ENCODE assay signal across 8 mouse cellular contexts in the genomic region with DNA sequence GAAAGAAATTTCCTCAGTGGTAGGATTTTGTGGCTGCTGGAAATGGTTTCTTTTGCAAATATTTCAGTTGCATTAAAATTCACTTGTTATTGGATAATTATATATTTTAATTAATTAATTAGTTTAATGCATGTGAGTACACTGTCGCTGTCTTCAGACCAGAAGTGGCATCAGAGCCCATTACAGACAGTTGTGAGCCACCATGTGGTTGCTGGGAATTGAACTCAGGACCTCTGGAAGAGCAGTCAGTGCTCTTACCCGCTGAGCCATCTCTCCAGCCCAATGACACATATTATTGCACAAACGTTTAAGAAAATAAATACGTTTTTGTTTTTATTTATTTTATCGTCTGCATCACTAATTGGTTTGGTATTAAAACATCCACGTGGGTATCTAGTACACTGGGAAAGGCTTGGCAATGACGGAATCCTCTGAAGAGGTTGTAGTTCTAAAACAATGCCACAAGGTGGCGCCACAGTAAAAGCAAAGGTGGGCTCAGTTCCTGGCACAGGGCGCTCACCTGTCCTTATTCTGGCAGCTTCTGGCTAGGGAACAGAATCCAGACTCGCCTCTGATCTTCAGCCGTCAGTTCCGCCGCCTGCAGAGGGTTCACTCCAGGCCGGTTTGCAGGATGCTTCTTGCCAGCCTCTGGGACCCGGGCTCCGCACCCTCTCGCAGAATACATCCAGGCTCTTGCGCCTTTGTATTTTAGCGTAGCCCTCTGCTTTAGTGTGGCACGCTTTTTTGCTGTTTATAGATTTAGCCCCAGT. TPM values are rescaled to one million over a fixed set of nuclear protein-coding genes. Genes with fewer than 3 reads are reported as not detected.
DNase-seq lines count a peak whose midpoint lies in the region; ATAC-seq lines count a peak whose summit lies in the region.

No protein-coding gene starts in this region.

- DNase-seq in WW6 (ENCODE audit: low read depth, low spot score): peak; percentile 72
- DNase-seq in cerebellum, postnatal 14 days: peak; percentile 96 to 97
- DNase-seq in frontal cortex, postnatal 25 days (ENCODE audit: low spot score in 2 of 2): peak; percentile 50 to 79
- peak; percentile 85 to 91 for DNase-seq in layer of hippocampus, postnatal 14 days (ENCODE audit: low spot score in 2 of 2)
- DNase-seq in lung, postnatal 10 days: peak; percentile 84
- peak; percentile 55 for DNase-seq in retina, adult 2 months (ENCODE audit: low read depth, low spot score)
- DNase-seq in urinary bladder, adult 2 months (ENCODE audit: low spot score): peak; percentile 45

- H3K4me2 ChIP-seq in hindbrain, embryonic 13.5 days: peak overlapping the region; percentile 83

- H3K9me3 ChIP-seq in hindbrain, embryonic 13.5 days: no peaks in the 10 kb centered on the region

- peak; percentile 81 for ATAC-seq in hindbrain, embryonic 13.5 days (ENCODE audit: low FRiP score)

- peak overlapping the region; percentile 84 for H3K9ac ChIP-seq in hindbrain, embryonic 13.5 days

- H3K4me3 ChIP-seq in hindbrain, embryonic 13.5 days: peak overlapping the region; percentile 45

- 4% methylated on average over 20 of the region's 20 CpGs for WGBS in hindbrain, embryonic 13.5 days

- peaks cover 4% of the 10 kb centered on the region; the same call in 1 of the 2 replicates for H3K36me3 ChIP-seq in hindbrain, embryonic 13.5 days

- H3K4me1 ChIP-seq in hindbrain, embryonic 13.5 days (replicated peaks): peaks cover 5% of the 10 kb centered on the region; the same call in 1 of the 2 replicates

- peak overlapping the region; percentile 88 for H3K27ac ChIP-seq in hindbrain, embryonic 13.5 days

- 0 out of 2 replicates have a peak, but pooled peaks cover 6% of the 10 kb centered on the region for H3K27me3 ChIP-seq in hindbrain, embryonic 13.5 days

RNA-seq across cellular contexts. Expression of gene Zap70, which starts 23.0 kb away (rescaled TPM):
- 0.43 and 1.2 TPM in 2 replicates for polyA plus RNA-seq in hindbrain, embryonic 13.5 days (2015; fragmentation: Nextera tagmentation; extraction: Ambion mirVana)
- total RNA-seq in layer of hippocampus, postnatal 14 days (2021): 1 to 10 TPM; 4.7 TPM
- 1.1 and 1.2 TPM in 2 replicates for polyA plus RNA-seq in urinary bladder, adult 2 months (2012; rRNA removed)

Comparison
In these comparisons a context has a peak if more than half of its experiments do, and no peak if none do; other contexts are left out.
1. Peak in every context shown above with its lines: DNase-seq, ATAC-seq, H3K4me3 ChIP-seq and H3K27ac ChIP-seq.
2. DNase-seq: peak in every context shown above with its lines; median percentile 96 in cerebellum, postnatal 14 days; 88 in layer of hippocampus, postnatal 14 days; 84 in lung, postnatal 10 days; 72 in WW6; 64 in frontal cortex, postnatal 25 days; 55 in retina, adult 2 months; 45 in urinary bladder, adult 2 months.